Mouse (Mus musculus): ENCODE data around the gene Nfkbib. TPM values are rescaled to one million over a fixed set of nuclear protein-coding genes. Genes with fewer than 3 reads are reported as not detected.
A peak's percentile ranks its signal among the peaks of the same experiment; 100 is the strongest.

Gene Nfkbib
- polyA plus RNA-seq, 1 experiment from 2014 or later = 38.9 TPM

- ATAC-seq (ENCODE audit: insufficient number of reproducible peaks, insufficient read depth, low FRiP score, low read depth) = peak; percentile 24; the same call in 1 of the 2 replicates
- H3K4me1 ChIP-seq (ENCODE audit: control insufficient read depth, insufficient read depth, low read length) = peaks cover 22% of the 10 kb centered on the region
- 0% methylated on average over 40 of the region's 40 CpGs for WGBS
Observed at GRCm38 (mm10) chr7:28811228-28811627, 43.9 kb upstream of the Nfkbib start.

GRCm38 (mm10) chr7:28810107-28811066 lies 43.1 kb upstream of the Nfkbib start:
- H3K4me2 ChIP-seq (replicated peaks; ENCODE audit: low read depth, low read length) = peak overlapping the region; percentile 72
- H3K36me3 ChIP-seq (ENCODE audit: control insufficient read depth, insufficient read depth, low read length) = peaks cover 34% of the 10 kb centered on the region
- peak overlapping the region; percentile 73 for H3K4me3 ChIP-seq (ENCODE audit: low read depth, low read length)
- no peaks in the 10 kb centered on the region for H3K9me3 ChIP-seq (ENCODE audit: control insufficient read depth, low read depth, low read length)
- peak overlapping the region; percentile 100 for H3K27ac ChIP-seq (ENCODE audit: low read length)
- peak; percentile 91 for ATAC-seq (ENCODE audit: insufficient number of reproducible peaks, insufficient read depth, low FRiP score, low read depth)
- no peaks in the 10 kb centered on the region for H3K27me3 ChIP-seq (ENCODE audit: control insufficient read depth, insufficient read depth, low read length)
- H3K4me1 ChIP-seq (ENCODE audit: control insufficient read depth, insufficient read depth, low read length) = peaks cover 20% of the 10 kb centered on the region
- WGBS = under 1% methylated on average over 70 of the region's 70 CpGs
- H3K9ac ChIP-seq (replicated peaks; ENCODE audit: low read depth, low read length) = peak overlapping the region; percentile 98

More at GRCm38 (mm10) chr7:28811228-28811627, 43.9 kb upstream of the Nfkbib start:
- Histone ChIP-seq H3K4me2 (replicated peaks; ENCODE audit: low read depth, low read length) (peak overlapping the region; percentile 95), H3K9ac (replicated peaks; ENCODE audit: low read depth, low read length) (peak overlapping the region; percentile 98), H3K27me3 (ENCODE audit: control insufficient read depth, insufficient read depth, low read length) (no peaks in the 10 kb centered on the region), H3K36me3 (ENCODE audit: control insufficient read depth, insufficient read depth, low read length) (peaks cover 42% of the 10 kb centered on the region), H3K4me3 (ENCODE audit: low read depth, low read length) (peak overlapping the region; percentile 73), H3K9me3 (ENCODE audit: control insufficient read depth, low read depth, low read length) (no peaks in the 10 kb centered on the region), H3K27ac (ENCODE audit: low read length) (peak overlapping the region; percentile 99)

- Histone ChIP-seq H3K27ac (ENCODE audit: low read length) (peak overlapping the region; percentile 100), H3K4me2 (replicated peaks; ENCODE audit: low read depth, low read length) (peak overlapping the region; percentile 72), H3K4me1 (ENCODE audit: control insufficient read depth, insufficient read depth, low read length) (peaks cover 16% of the 10 kb centered on the region; the same call in 1 of the 2 replicates), H3K9ac (replicated peaks; ENCODE audit: low read depth, low read length) (peak overlapping the region; percentile 82), H3K9me3 (ENCODE audit: control insufficient read depth, low read depth, low read length) (no peaks in the 10 kb centered on the region), H3K4me3 (ENCODE audit: low read depth, low read length) (peak overlapping the region; percentile 69), H3K27me3 (ENCODE audit: control insufficient read depth, insufficient read depth, low read length) (no peaks in the 10 kb centered on the region), H3K36me3 (ENCODE audit: control insufficient read depth, insufficient read depth, low read length) (peaks cover 25% of the 10 kb centered on the region)
- under 1% methylated on average over 35 of the region's 35 CpGs for WGBS
- peak; percentile 14; the same call in 1 of the 2 replicates for ATAC-seq (ENCODE audit: insufficient number of reproducible peaks, insufficient read depth, low FRiP score, low read depth)
Observed at GRCm38 (mm10) chr7:28809401-28810089, 42.2 kb upstream of the Nfkbib start.

GRCm38 (mm10) chr7:28808957-28809393 lies 41.7 kb upstream of the Nfkbib start:
- Histone ChIP-seq H3K27ac (ENCODE audit: low read length) (peak overlapping the region; percentile 100), H3K27me3 (ENCODE audit: control insufficient read depth, insufficient read depth, low read length) (no peaks in the 10 kb centered on the region), H3K9me3 (ENCODE audit: control insufficient read depth, low read depth, low read length) (no peaks in the 10 kb centered on the region), H3K36me3 (ENCODE audit: control insufficient read depth, insufficient read depth, low read length) (peaks cover 19% of the 10 kb centered on the region), H3K4me3 (ENCODE audit: low read depth, low read length) (peak overlapping the region; percentile 69), H3K4me1 (ENCODE audit: control insufficient read depth, insufficient read depth, low read length) (peaks cover 18% of the 10 kb centered on the region), H3K9ac (replicated peaks; ENCODE audit: low read depth, low read length) (peak overlapping the region; percentile 82), H3K4me2 (replicated peaks; ENCODE audit: low read depth, low read length) (peak overlapping the region; percentile 72)
- 0% methylated on average over 31 of the region's 32 CpGs for WGBS
- peak; percentile 69 for ATAC-seq (ENCODE audit: insufficient number of reproducible peaks, insufficient read depth, low FRiP score, low read depth)

GRCm38 (mm10) chr7:28808221-28808941 lies 41.1 kb upstream of the Nfkbib start, which contains the start of gene Hnrnpl:
Hnrnpl (plus strand) TSS chr7:28808541.
- peaks cover 14% of the 10 kb centered on the region for H3K36me3 ChIP-seq (ENCODE audit: control insufficient read depth, insufficient read depth, low read length)
- peaks cover 24% of the 10 kb centered on the region for H3K4me1 ChIP-seq (ENCODE audit: control insufficient read depth, insufficient read depth, low read length)
- H3K9me3 ChIP-seq (ENCODE audit: control insufficient read depth, low read depth, low read length) = no peaks in the 10 kb centered on the region
- H3K4me2 ChIP-seq (replicated peaks; ENCODE audit: low read depth, low read length) = peak within 1 kb of the TSS; percentile 72
- peak within 1 kb of the TSS; percentile 69 for H3K4me3 ChIP-seq (ENCODE audit: low read depth, low read length)
- H3K9ac ChIP-seq (replicated peaks; ENCODE audit: low read depth, low read length) = peak within 1 kb of the TSS; percentile 82
- ATAC-seq (ENCODE audit: insufficient number of reproducible peaks, insufficient read depth, low FRiP score, low read depth) = 0 out of 2 replicates have a peak, but pooled peaks have one; percentile 0
- peak within 1 kb of the TSS; percentile 100 for H3K27ac ChIP-seq (ENCODE audit: low read length)
- no peaks in the 10 kb centered on the region for H3K27me3 ChIP-seq (ENCODE audit: control insufficient read depth, insufficient read depth, low read length)
- 3% methylated on average over 35 of the region's 35 CpGs for WGBS

GRCm38 (mm10) chr7:28807641-28808220 lies 40.4 kb upstream of the Nfkbib start:
- H3K27me3 ChIP-seq (ENCODE audit: control insufficient read depth, insufficient read depth, low read length) = no peaks in the 10 kb centered on the region
- peaks cover 26% of the 10 kb centered on the region for H3K4me1 ChIP-seq (ENCODE audit: control insufficient read depth, insufficient read depth, low read length)
- H3K9me3 ChIP-seq (ENCODE audit: control insufficient read depth, low read depth, low read length) = no peaks in the 10 kb centered on the region
- H3K27ac ChIP-seq (ENCODE audit: low read length) = peak overlapping the region; percentile 100
- WGBS = 36% methylated on average over 8 of the region's 8 CpGs
- peaks cover 7% of the 10 kb centered on the region for H3K36me3 ChIP-seq (ENCODE audit: control insufficient read depth, insufficient read depth, low read length)
- H3K4me3 ChIP-seq (ENCODE audit: low read depth, low read length) = peak overlapping the region; percentile 69
- peak overlapping the region; percentile 82 for H3K9ac ChIP-seq (replicated peaks; ENCODE audit: low read depth, low read length)
- H3K4me2 ChIP-seq (replicated peaks; ENCODE audit: low read depth, low read length) = peak overlapping the region; percentile 72
- ATAC-seq (ENCODE audit: insufficient number of reproducible peaks, insufficient read depth, low FRiP score, low read depth) = no peak

GRCm38 (mm10) chr7:28806869-28807268 lies 39.6 kb upstream of the Nfkbib start:
- Histone ChIP-seq H3K27me3 (ENCODE audit: control insufficient read depth, insufficient read depth, low read length) (no peaks in the 10 kb centered on the region), H3K27ac (ENCODE audit: low read length) (no peak overlapping the region), H3K4me1 (ENCODE audit: control insufficient read depth, insufficient read depth, low read length) (peaks cover 31% of the 10 kb centered on the region), H3K9ac (replicated peaks; ENCODE audit: low read depth, low read length) (no peak overlapping the region), H3K4me2 (replicated peaks; ENCODE audit: low read depth, low read length) (no peak overlapping the region), H3K4me3 (ENCODE audit: low read depth, low read length) (no peak overlapping the region), H3K9me3 (ENCODE audit: control insufficient read depth, low read depth, low read length) (no peaks in the 10 kb centered on the region), H3K36me3 (ENCODE audit: control insufficient read depth, insufficient read depth, low read length) (no peaks in the 10 kb centered on the region)
- 79% methylated on average over 4 of the region's 4 CpGs for WGBS
- ATAC-seq (ENCODE audit: insufficient number of reproducible peaks, insufficient read depth, low FRiP score, low read depth) = no peak

All from stomach, embryonic 14.5 days (tissue).